Mouse (Mus musculus) layer of hippocampus, adult 2 months (tissue): ENCODE results near the gene Ptgis. TPM values are rescaled to one million over a fixed set of nuclear protein-coding genes. Genes with fewer than 3 reads are reported as not detected.

Experiments
- DNase-seq, 2 experiments: peaks; one replicate each; pipeline ENCODE4 v3.0.0; 2022; ENCODE audit warnings: low spot score in 2 of 2
- H3K27ac ChIP-seq: fragments of 200-600 bp; 2 replicates; pipeline ENCODE4 v1.8.1; 2022
- H3K4me3 ChIP-seq: fragments of 200-600 bp; 2 replicates; pipeline ENCODE4 v1.8.1; 2022; ENCODE audit warnings: mild to moderate bottlenecking
- CTCF ChIP-seq: fragments of 200-600 bp; conservative IDR thresholded peaks from 2 replicates; pipeline ENCODE4 v1.8.1; 2022; ENCODE audit warnings: antibody characterized with exemption, mild to moderate bottlenecking, moderate library complexity
- total RNA-seq, 2 experiments: library from RNA; stranded (reverse); gene quantifications; 2 replicates each; pipeline ENCODE4 v1.2.3; 2021

The Ptgis gene
- total RNA-seq, 2 experiments from 2014 or later = 0.72 to 0.81 TPM

DNA sequence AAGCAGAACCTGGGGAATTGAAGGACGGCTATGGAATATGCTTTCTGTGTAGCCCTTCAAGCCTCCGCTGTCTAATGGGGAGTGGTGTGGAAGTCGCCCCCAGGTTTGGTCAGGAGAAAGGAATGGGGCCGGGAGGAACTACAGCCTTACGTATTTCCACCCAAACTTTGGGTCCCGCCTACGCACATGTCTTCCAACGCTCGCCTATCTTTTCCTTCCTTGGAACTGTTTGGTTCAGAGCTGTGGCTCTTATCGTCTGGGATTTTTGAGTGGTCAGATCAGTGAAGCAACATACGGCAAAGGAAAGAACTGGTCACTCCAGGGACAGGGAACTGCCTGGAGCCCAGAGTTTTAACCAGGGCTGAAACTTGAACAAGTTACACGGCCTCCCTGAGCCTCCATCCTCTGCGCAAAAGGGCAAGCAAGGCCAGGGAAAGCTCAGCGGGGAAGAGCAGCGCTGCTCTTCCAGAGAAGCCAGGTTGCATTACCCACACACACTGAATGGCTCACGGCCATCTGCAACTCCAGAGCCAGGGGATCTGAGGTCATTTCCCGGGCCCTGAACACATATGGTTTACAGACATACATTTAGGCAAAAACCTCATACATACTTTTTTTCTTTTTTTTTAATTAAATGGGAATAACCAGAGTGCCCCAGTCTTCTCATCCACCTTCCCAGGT, 4.9 kb downstream of the Ptgis start:
- TF ChIP-seq CTCF = no peak
- H3K4me3 ChIP-seq = no peak overlapping the region
- DNase-seq = no peak
- no peak overlapping the region for H3K27ac ChIP-seq

DNA sequence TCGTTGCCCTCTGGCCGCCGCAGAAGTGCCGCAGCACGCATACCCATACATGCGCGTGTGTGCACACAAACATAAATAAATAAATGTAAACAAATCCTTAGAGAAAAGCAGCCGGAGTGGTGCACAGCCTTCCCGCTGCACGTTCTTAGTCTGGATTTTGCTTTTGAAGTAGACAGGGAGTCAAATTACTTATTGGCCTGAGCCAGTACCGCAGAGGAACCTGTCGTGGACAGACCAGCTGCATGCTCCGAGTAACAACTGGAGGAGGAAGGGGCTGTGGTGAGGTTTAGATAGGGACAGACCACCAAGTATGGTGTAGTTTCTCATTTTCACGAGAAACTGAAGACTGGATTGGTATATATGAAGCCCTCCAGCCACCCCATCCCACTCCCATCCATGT, 6.6 kb downstream of the Ptgis start:
- H3K27ac ChIP-seq = no peak overlapping the region

DNA sequence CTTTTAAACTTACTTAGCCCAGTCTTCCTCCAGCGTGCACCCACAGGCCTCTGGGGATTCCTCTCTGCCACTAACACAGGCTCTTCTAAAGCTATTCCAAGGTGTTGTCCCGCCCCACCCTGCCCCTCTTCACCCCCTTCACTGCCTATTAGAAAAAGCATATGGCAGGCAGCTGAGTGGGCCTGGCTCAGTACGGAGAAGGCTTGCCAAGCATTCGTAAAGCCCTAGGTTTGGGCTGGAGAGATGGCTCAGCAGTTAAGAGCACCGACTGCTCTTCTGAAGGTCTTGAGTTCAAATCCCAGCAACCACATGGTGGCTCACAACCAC, 7.4 kb downstream of the Ptgis start:
- Histone ChIP-seq H3K4me3 (no peak overlapping the region), H3K27ac (no peak overlapping the region)
- no peak for DNase-seq
- TF ChIP-seq CTCF = no peak

More for the DNA sequence above, 6.6 kb downstream of the Ptgis start:
- TF ChIP-seq CTCF = no peak
- DNase-seq = no peak
- H3K4me3 ChIP-seq = no peak overlapping the region

GRCm38 (mm10) chr2:167232132-167233008, 8.0 kb downstream of the Ptgis start:
- no peak for DNase-seq
- Histone ChIP-seq H3K27ac (no peak overlapping the region), H3K4me3 (no peak overlapping the region)
- no peak for TF ChIP-seq CTCF

DNA sequence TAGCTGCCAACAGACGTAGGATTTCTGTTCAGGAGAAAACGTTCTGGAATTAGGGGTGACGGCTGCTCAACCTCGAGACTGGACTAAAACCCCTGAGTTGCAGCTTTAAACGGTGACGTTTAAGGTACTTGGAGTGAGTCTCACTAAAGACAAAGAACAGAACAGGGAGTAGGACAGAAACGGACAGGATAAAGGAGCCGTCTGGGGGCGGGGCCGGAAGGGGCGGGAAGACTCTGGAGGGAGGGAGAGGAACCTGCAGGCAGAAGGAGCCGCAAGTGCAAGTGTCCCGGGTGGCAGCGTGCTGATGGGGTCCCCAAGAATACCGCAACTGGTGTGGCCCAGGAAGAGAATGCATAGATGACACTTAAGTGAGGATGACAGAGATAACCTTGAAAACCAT, 9.8 kb downstream of the Ptgis start:
- no peak for DNase-seq
- no peak for TF ChIP-seq CTCF
- no peak overlapping the region for H3K4me3 ChIP-seq
- H3K27ac ChIP-seq = no peak overlapping the region

GRCm38 (mm10) chr2:167224937-167225336, 15.5 kb downstream of the Ptgis start:
- H3K27ac ChIP-seq = no peak overlapping the region
- no peak for DNase-seq
- no peak overlapping the region for H3K4me3 ChIP-seq
- TF ChIP-seq CTCF = no peak

DNA sequence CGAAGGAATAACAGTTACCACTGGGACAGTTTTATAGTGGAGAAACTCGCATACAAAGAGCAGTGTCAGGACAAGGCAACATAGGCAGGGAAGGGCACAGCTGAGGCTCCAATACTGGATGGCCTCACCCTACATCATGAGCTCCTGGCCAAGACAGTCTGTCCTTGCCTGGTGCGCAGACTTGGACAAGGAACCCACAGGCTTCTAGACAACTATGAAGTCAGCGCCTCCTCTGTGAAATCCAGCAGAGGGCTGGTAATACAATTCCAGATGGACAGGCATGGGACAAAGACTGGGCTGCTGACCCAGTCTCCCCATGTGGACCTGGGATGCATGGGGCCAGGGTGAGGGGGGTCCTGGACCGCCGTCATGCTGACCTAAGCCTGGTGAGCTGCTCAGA, 16.2 kb downstream of the Ptgis start:
- Histone ChIP-seq H3K27ac (no peak overlapping the region), H3K4me3 (no peak overlapping the region)
- TF ChIP-seq CTCF = no peak
- DNase-seq = no peak

DNA sequence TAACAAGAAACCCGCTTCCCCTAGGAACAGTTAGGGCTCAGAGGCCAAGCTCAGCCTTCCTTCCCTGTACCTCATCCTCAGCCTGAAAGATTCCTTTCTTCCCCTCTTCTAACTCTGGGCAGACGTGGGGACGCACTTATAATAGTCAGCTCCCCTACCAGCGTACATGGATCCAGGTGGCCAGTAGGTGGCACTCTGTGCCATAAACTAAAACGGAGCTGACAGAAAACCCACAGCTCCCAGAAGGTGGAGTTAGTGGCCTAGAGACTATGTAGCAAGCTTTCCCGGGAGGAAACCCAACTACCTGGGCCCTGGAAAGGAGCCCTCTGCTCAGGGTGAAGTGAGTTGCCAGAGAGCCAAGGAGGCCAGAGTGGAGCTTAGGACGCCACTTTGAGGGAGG, 18.3 kb downstream of the Ptgis start:
- peak; percentile 64 to 75 for DNase-seq
- no peak overlapping the region for H3K4me3 ChIP-seq
- TF ChIP-seq CTCF = peak; percentile 92
- no peak overlapping the region for H3K27ac ChIP-seq

DNA sequence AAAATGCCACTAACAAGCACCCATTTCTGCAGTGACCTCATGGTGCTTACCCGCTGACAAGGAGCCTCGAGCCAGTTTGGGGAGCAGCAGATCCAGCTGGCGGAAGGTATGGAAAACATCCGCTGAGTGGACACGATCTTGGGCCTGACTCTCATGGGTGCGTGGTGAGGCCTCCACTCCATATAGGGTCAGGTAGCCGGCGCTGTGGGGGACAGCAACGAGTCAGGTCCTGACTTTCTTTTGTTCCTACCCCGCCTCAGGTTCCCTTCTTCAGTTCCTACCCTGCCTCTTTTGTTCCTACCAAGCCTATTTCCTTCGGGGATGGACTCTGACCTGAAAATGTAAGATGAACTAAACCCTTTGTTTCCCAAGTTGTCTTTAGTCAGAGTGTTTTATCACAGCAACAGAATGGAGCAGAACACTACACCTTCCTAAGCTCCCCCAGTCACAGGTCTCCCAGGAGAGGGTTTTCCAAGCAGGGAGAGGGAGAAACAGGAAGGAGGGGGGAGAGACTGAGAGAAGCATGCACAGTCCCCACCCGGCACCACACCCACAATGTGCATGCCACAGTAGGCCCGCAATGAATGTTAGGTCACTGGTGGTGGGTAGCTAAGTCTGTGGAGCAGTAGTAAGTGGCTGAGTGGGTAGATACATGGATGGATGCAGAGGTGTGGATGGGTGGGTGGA, 19.1 kb downstream of the Ptgis start:
- TF ChIP-seq CTCF = no peak
- Histone ChIP-seq H3K27ac (no peak overlapping the region), H3K4me3 (no peak overlapping the region)
- no peak for DNase-seq

GRCm38 (mm10) chr2:167220736-167221135, 19.7 kb downstream of the Ptgis start:
- no peak for DNase-seq
- Histone ChIP-seq H3K27ac (no peak overlapping the region), H3K4me3 (no peak overlapping the region)
- TF ChIP-seq CTCF = no peak

GRCm38 (mm10) chr2:167219154-167219775, 21.1 kb downstream of the Ptgis start:
- H3K4me3 ChIP-seq = no peak overlapping the region
- TF ChIP-seq CTCF = peak; percentile 93
- H3K27ac ChIP-seq = peak overlapping the region; percentile 68; the same call in 1 of the 2 replicates
- peak; percentile 89 to 95 for DNase-seq

DNA sequence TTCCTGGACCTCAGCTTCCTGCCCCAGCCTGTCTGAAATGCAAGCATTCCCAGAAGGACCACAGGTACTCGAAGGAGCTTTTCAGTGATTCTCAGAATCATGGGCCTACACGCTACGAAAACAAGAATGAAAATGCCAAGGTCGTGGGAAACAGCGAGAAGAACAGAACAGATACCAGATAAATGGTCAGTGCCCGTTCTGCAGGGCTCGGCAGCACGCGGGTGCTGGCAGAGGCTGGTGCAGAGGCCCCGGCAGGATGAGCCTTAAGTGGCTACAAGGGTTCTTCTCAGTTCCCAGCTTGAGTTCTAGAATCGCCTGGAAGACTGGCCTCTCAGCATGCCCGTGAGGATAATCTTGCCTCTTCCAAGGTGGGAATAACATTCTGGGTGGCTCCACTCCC, 26.7 kb downstream of the Ptgis start:
- Histone ChIP-seq H3K4me3 (no peak overlapping the region), H3K27ac (no peak overlapping the region)
- TF ChIP-seq CTCF = no peak
- DNase-seq = no peak

DNA sequence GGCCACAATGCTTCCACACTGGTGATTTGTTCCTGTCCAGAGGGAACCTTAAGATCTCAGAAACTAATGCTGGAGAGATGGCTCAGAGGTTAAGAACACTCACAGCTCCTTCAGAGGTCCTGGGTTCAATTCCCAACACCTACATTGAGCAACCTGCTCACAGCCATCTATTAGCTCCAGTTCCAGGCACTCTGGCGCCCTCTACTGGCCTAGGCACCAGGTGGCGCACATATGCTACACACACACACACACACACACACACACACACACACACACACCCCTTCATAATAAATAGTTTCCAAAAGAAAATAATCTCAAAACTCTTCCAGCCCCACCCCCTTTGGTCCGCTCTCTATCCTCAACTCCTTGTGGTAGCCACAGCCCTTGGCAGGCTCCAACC, 27.3 kb downstream of the Ptgis start:
- H3K27ac ChIP-seq = no peak overlapping the region
- TF ChIP-seq CTCF = peak; percentile 46
- no peak overlapping the region for H3K4me3 ChIP-seq
- no peak for DNase-seq
